Mouse (Mus musculus): ENCODE measurements around the gene Pip5kl1.

The Pip5kl1 gene

GRCm38 (mm10) chr2:32612274-32612673, 37.7 kb downstream of the Pip5kl1 start:
- no peak for DNase-seq (ENCODE audit: low spot score)

- DNase-seq (ENCODE audit: low spot score) = no peak
These were observed 42.5 kb downstream of the Pip5kl1 start for GRCm38 (mm10) chr2:32617109-32617508.

DNA sequence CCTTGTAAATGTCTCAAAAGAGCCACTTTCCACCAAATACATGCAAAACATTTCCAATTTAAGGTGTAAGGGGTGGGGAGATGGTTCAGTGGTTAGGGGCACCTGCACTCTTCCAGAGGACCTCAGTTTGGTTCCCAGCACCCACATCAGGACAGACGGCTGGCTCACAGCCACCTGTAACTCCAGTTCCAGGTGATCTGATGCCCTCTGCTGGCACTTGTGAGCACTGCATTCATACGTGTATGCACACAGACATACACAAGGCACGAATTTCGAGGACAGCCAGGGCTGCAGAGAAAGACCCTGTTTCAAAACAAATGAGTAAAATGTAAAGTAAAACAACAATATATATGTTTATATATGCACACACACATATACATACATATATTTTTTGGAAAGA, 43.0 kb downstream of the Pip5kl1 start:
- DNase-seq (ENCODE audit: low spot score) = no peak

GRCm38 (mm10) chr2:32618051-32618450, 43.5 kb downstream of the Pip5kl1 start:
- DNase-seq (ENCODE audit: low spot score) = no peak

DNA sequence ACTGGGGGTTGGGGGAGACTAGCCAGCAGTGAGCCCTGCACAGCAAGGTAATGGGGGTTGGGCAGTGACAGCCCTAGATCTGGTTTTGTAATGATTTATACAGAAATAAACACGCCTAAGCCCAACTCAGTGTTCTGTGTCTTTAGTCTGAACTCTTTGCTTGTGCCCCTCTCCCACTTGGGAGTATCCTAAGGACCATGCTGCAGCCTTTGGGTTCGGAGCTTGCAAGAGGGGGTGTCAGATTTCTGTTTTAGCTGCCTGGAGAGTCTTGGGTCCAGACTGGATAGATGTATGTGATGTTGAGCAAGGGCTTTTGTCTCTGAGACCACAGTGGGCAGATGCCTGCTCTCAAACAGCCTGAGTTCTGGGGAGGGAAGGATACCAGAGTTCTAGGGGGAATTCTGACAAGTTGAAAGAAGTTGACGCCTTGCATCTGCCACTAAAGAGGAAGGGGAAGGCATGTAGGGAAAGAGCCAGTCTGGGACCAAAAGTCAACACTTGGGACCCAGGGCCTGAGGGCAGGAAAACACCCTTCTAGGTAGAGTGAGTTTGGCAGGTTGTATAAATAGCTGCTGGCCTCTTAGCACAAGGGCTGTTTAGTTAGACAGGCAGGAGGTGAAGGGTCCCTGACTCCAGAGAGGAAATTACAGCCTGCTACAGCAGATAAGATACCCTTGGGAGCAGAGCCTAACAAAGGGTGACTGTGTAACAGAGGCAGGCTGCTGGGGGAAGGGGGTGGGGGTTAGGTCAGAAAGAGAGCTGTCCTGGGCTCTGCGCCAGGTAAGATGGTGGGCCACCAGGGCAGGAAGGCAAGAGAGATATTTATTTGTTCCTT, 46.3 kb downstream of the Pip5kl1 start:
- DNase-seq (ENCODE audit: low spot score) = peak; percentile 84

GRCm38 (mm10) chr2:32621517-32621859, 46.9 kb downstream of the Pip5kl1 start, which contains the start of gene Ak1:
Gene Ak1 (plus strand): TSS chr2:32621758.
- DNase-seq (ENCODE audit: low spot score) = no peak

- no peak for DNase-seq (ENCODE audit: low spot score)
These were observed 49.6 kb downstream of the Pip5kl1 start for GRCm38 (mm10) chr2:32624111-32624748.

DNA sequence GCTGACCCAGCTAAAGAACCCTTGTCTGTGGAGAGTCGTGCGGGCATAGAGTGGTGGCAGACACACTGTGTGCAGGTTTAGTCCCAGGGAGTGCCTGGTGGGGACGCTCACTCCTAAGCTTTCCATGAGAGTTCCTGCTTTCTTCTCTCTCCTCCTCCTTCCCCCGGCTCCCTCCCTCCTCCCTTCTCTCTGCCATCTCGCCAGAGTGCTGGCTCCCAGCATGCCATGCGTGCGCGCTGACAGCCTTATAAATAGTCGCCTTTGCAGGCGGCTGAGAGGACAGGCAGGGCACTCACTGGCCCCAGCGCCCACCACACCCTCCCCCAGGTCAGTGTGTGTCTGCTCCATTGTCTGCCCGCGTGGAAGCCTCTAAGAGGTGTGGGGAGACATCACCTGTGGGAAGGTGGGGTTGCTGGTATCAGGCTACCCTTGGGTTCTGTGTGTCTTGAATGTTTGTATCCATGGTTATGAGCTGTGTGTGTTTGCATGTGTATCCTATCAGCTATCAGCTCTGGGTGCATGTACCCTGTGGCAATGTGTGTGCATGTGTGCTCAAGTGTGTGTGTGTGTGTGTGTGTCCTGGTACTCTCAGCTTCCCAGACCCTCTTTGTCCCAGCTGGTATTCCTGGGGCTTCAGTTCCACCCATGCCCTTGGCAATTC, 50.7 kb downstream of the Pip5kl1 start:
- no peak for DNase-seq (ENCODE audit: low spot score)

GRCm38 (mm10) chr2:32625873-32626694, 51.5 kb downstream of the Pip5kl1 start:
- DNase-seq (ENCODE audit: low spot score) = peak; percentile 63

GRCm38 (mm10) chr2:32627266-32628043, 52.9 kb downstream of the Pip5kl1 start:
- DNase-seq (ENCODE audit: low spot score) = no peak

- DNase-seq (ENCODE audit: low spot score) = no peak
These were observed 53.5 kb downstream of the Pip5kl1 start for GRCm38 (mm10) chr2:32628044-32628550.

DNA sequence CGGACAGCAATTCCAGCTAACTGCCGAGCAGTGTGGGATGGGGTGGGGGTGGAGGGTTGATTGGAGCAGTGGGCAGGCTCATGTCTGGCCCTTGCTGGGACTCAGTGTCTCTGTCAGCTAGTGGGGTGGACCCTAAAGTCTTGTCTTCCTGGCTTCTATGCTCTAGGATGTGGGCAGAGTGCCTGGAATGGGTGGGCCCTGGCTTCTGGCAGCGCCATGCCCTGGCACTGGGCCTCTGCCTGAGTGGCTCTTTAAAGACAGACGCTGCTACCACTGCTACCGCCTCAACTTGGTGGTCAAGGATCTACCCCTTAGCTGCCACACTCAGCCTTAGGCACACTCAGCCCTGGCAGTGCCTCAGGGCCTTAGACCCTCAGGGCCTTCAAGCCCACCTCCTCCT, 54.1 kb downstream of the Pip5kl1 start:
- peak; percentile 77 for DNase-seq (ENCODE audit: low spot score)

DNA sequence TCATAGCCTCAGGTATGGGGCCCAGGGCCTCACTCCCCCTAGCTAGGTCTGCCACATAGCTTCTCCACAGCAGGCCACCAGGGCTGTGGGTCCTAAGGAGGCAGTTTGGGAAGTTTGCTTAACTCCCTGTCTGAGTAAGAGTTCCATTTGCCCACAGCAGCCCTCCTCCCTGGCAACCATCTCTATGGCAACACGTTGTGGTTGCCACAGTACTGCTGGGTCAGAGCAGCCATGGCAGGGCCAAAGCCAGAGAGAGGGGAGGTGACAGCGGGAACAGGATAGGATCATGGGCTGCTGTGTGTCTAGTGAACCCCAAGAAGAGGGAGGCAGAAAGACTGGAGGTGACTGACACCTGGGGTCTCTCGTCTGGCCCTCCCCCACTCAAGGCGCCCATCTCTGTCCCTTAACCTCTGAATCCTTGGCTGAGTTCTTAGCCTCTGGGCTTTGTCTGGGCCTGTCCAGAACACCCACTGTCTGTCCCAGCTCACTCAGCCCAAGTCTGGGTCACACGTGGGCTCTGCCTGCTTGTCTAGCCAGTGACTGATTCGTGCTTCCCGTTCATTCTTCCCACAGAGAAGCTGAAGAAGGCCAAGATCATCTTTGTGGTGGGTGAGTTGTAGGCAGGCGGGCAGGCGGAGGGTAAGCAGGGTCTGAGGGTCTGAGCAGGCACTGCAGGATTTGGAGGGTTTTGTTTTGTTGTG, 54.8 kb downstream of the Pip5kl1 start:
- DNase-seq (ENCODE audit: low spot score) = peak; percentile 93

DNA sequence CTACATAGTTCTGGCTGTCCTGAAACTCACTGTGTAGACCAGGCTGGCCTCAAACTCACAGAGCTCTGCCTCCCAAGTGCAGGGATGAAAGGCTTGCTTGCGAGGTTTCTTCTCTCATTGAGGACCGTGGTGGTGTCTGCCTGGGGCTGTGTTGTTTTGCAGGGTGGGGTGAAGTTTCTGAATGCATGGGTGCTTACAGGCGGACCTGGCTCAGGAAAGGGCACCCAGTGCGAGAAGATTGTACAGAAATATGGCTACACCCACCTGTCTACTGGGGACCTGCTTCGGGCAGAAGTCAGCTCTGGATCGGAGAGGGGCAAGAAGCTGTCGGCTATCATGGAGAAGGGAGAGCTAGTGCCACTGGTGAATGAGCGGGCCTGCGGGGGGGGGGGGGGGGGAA, 55.4 kb downstream of the Pip5kl1 start:
- no peak for DNase-seq (ENCODE audit: low spot score)

GRCm38 (mm10) chr2:32631046-32631445, 56.4 kb downstream of the Pip5kl1 start:
- DNase-seq (ENCODE audit: low spot score) = no peak

- peak; percentile 95 for DNase-seq (ENCODE audit: low spot score)
These were observed 57.3 kb downstream of the Pip5kl1 start for GRCm38 (mm10) chr2:32631737-32632394.

Data from adipocyte (in vitro differentiated cells).